ENCODE assay signal across 8 mouse cellular contexts in genomic region chr8:88282684-88283083, GRCm38 (mm10). TPM values are rescaled to one million over a fixed set of nuclear protein-coding genes. Genes with fewer than 3 reads are reported as not detected.
A peak's percentile ranks its signal among the peaks of the same experiment; 100 is the strongest.
DNase-seq lines count a peak whose midpoint lies in the region; ATAC-seq lines count a peak whose summit lies in the region.

No protein-coding gene starts in this region.

- peaks cover 4% of the 10 kb centered on the region; the same call in 1 of the 2 replicates for H3K4me1 ChIP-seq in kidney, embryonic 16.5 days (ENCODE audit: insufficient read depth, low read length)
- H3K4me1 ChIP-seq in forebrain, embryonic 14.5 days (ENCODE audit: control insufficient read depth, insufficient read depth, low read length): no peaks in the 10 kb centered on the region

- H3K36me3 ChIP-seq in kidney, embryonic 16.5 days (ENCODE audit: insufficient read depth, low read length): no peaks in the 10 kb centered on the region
- H3K36me3 ChIP-seq in forebrain, embryonic 14.5 days (ENCODE audit: control insufficient read depth, insufficient read depth, low read length): no peaks in the 10 kb centered on the region

- H3K9me3 ChIP-seq in kidney, embryonic 16.5 days (ENCODE audit: low read length): no peaks in the 10 kb centered on the region
- no peaks in the 10 kb centered on the region for H3K9me3 ChIP-seq in forebrain, embryonic 14.5 days (replicated peaks; ENCODE audit: control insufficient read depth, low read length)

- DNase-seq in kidney, adult 11 months: peak; percentile 51
- peak; percentile 66 for DNase-seq in embryo, embryonic 9.5 days (ENCODE audit: extremely low spot score)
- no peak for DNase-seq in right cerebral cortex, adult 2 months (ENCODE audit: low spot score in 2 of 2)
- no peak for DNase-seq in cerebellum, adult 11 months
- DNase-seq in forebrain, embryonic 14.5 days (ENCODE audit: low spot score): no peak

- no peak overlapping the region for H3K4me3 ChIP-seq in kidney, embryonic 16.5 days (ENCODE audit: low read length)
- no peak overlapping the region for H3K4me3 ChIP-seq in forebrain, embryonic 14.5 days (ENCODE audit: low read depth, low read length)

- no peak overlapping the region for H3K4me2 ChIP-seq in kidney, embryonic 16.5 days (replicated peaks; ENCODE audit: low read depth, low read length)
- H3K4me2 ChIP-seq in forebrain, embryonic 14.5 days (ENCODE audit: low read length): no peak overlapping the region

- WGBS in kidney, embryonic 16.5 days: 37% methylated on average over 8 of the region's 8 CpGs
- WGBS in forebrain, embryonic 14.5 days: 70% methylated on average over 8 of the region's 8 CpGs

- no peak for ATAC-seq in kidney, embryonic 16.5 days (ENCODE audit: low FRiP score, low TSS enrichment)
- ATAC-seq in hematopoietic stem cell, adult 5-6 weeks (replicated peaks in 1 of 2; ENCODE audit: insufficient read depth in 1 of 2, low FRiP score in 2 of 2, low TSS enrichment in 1 of 2, low read depth in 1 of 2, poor library complexity in 2 of 2, severe bottlenecking in 2 of 2): peak; percentile 65 to 71
- ATAC-seq in monocyte, adult 5-6 weeks (replicated peaks; ENCODE audit: insufficient number of reproducible peaks, low FRiP score, low TSS enrichment, poor library complexity, severe bottlenecking): peak; percentile 83
- no peak for ATAC-seq in forebrain, embryonic 14.5 days

- no peak overlapping the region for H3K27ac ChIP-seq in kidney, embryonic 16.5 days (ENCODE audit: low read length)
- no peak overlapping the region for H3K27ac ChIP-seq in forebrain, embryonic 14.5 days (ENCODE audit: low read depth, low read length)

- no peaks in the 10 kb centered on the region for H3K27me3 ChIP-seq in kidney, embryonic 16.5 days (ENCODE audit: insufficient read depth, low read length)
- H3K27me3 ChIP-seq in forebrain, embryonic 14.5 days (replicated peaks; ENCODE audit: control insufficient read depth, insufficient read depth, low read length): no peaks in the 10 kb centered on the region

- H3K9ac ChIP-seq in kidney, embryonic 16.5 days (replicated peaks; ENCODE audit: low read length): no peak overlapping the region
- H3K9ac ChIP-seq in forebrain, embryonic 14.5 days (ENCODE audit: low read length): no peak overlapping the region

RNA-seq across cellular contexts. Expression of gene Adcy7, which starts 10.5 kb away (rescaled TPM):
- polyA plus RNA-seq in kidney, embryonic 16.5 days (2015; fragmentation: Nextera tagmentation; extraction: Ambion mirVana): 3.0 and 3.7 TPM in 2 replicates
- total RNA-seq in hematopoietic stem cell, adult 5-6 weeks (2017): 51.4 and 64.2 TPM in 2 replicates
- total RNA-seq in monocyte, adult 5-6 weeks (2017): 154 to 221 TPM (median 156 TPM) in 3 replicates
- polyA plus RNA-seq in forebrain, embryonic 14.5 days (2014; fragmentation: Nextera tagmentation; extraction: Ambion mirVana): 1.1 and 1.3 TPM in 2 replicates

Comparison
In these comparisons a context has a peak if more than half of its experiments do, and no peak if none do; other contexts are left out.
1. DNase-seq: peak in kidney, adult 11 months (single experiment) and embryo, embryonic 9.5 days (single experiment); none in right cerebral cortex, adult 2 months (0 of 2), cerebellum, adult 11 months (single experiment) and forebrain, embryonic 14.5 days (single experiment).
2. ATAC-seq: peak in hematopoietic stem cell, adult 5-6 weeks (2 of 2) and monocyte, adult 5-6 weeks (single experiment); none in kidney, embryonic 16.5 days (single experiment) and forebrain, embryonic 14.5 days (single experiment).